Mouse (Mus musculus): ENCODE results near the gene Prss43.

GRCm38 (mm10) chr9:110871030-110871429, 44.5 kb downstream of the Prss43 start:
- TF ChIP-seq CTCF (IDR thresholded peaks at IDR 0.05; ENCODE audit: control insufficient read depth, insufficient read depth, insufficient read length) = peak; percentile 61
- TF ChIP-seq USF1 (IDR thresholded peaks at IDR 0.05; ENCODE audit: low read depth) = no peak
- TF ChIP-seq MAX (IDR thresholded peaks at IDR 0.05) = no peak
- TF ChIP-seq MYOG (IDR thresholded peaks at IDR 0.05; ENCODE audit: control insufficient read depth, extremely low read depth, insufficient read length) = no peak

All from C2C12 (cell line).